Mouse (Mus musculus): Measurements from ENCODE around the gene Gpank1. TPM values are rescaled to one million over a fixed set of nuclear protein-coding genes. Genes with fewer than 3 reads are reported as not detected.

Gpank1 gene
- polyA plus RNA-seq, 1 experiment from 2014 or later, result 24.6 TPM

DNA sequence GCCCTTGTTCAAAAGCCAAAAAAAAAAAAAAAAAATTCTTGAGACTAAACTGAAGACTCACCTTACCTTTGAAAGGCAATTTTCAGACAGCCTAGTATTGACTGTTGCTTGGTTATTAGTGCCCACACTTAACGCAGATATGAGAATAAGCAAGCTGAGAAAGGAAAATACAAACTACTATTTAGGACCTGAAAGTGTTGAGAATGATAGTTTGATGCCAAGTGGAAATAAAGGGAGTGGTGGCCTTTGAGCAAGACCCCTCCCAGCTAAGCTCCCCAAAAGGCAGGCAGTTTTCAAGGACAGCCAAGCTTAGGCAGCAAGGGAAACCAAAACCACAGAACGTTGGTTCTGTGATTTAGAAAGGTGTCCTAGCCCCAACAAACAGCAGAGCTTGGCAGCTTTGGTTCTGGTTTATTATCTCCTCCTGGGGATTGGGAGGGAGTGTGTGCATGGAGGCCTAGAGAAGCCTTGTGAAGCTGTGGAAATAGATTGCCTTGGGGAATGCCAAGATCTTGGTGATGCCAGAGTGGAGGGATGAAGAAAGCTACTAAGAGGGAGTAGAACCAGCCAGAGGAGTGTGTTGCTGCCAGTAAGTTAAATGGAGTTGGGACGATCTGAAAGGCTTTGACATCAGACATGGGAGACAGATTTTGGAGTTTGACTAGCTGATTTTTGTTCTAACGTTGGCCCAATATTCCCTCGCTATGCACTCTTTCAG lies 26.8 kb downstream of the Gpank1 start:
- no peak overlapping the region for H3K4me2 ChIP-seq (ENCODE audit: low read depth, low read length)
- ATAC-seq (replicated peaks; ENCODE audit: insufficient number of reproducible peaks, low FRiP score, low TSS enrichment, low read depth) (no peak), DNase-seq (ENCODE audit: low spot score) (peak; percentile 22)
- H3K36me3 ChIP-seq (replicated peaks; ENCODE audit: control insufficient read depth, insufficient read depth, low read depth, low read length), result peaks cover 64% of the 10 kb centered on the region
- no peak overlapping the region for H3K4me3 ChIP-seq (ENCODE audit: low read depth, low read length)
- WGBS, result 69% methylated on average over 5 of the region's 5 CpGs
- H3K27me3 ChIP-seq (ENCODE audit: control insufficient read depth, insufficient read depth, low read length), result no peaks in the 10 kb centered on the region
- no peak overlapping the region for H3K9ac ChIP-seq (replicated peaks; ENCODE audit: low read length)
- H3K27ac ChIP-seq (replicated peaks; ENCODE audit: low read depth, low read length), result no peak overlapping the region
- no peaks in the 10 kb centered on the region for H3K9me3 ChIP-seq (replicated peaks; ENCODE audit: control insufficient read depth, low read length)
- no peaks in the 10 kb centered on the region for H3K4me1 ChIP-seq (ENCODE audit: control insufficient read depth, insufficient read depth, low read length)

DNA sequence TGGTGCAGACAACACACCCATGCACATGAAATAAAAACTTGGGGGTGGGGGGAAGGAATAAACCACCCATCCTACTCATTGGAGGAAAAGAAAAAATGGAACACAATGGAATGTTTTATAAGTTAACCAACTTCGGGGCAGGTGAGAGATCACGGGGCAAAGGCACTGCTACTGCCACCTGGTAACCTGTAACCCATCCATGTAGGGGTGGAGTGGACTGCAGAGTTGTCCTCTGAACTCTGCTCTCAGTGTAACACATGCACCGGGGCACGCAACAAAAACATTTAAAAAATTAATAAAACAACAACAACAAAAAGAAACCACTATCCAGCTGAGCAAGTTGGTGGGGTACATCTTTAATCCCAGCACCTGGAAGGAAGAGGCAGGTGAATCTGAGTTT lies 30.9 kb downstream of the Gpank1 start:
- H3K9me3 ChIP-seq (replicated peaks; ENCODE audit: control insufficient read depth, low read length), result no peaks in the 10 kb centered on the region
- H3K27ac ChIP-seq (replicated peaks; ENCODE audit: low read depth, low read length), result no peak overlapping the region
- DNase-seq (ENCODE audit: low spot score), result no peak
- WGBS, result 97% methylated on average over 4 of the region's 4 CpGs
- H3K4me3 ChIP-seq (ENCODE audit: low read depth, low read length), result no peak overlapping the region
- H3K36me3 ChIP-seq (replicated peaks; ENCODE audit: control insufficient read depth, insufficient read depth, low read depth, low read length), result peaks cover 73% of the 10 kb centered on the region
- H3K4me1 ChIP-seq (ENCODE audit: control insufficient read depth, insufficient read depth, low read length), result 0 out of 2 replicates have a peak, but pooled peaks cover 3% of the 10 kb centered on the region
- H3K4me2 ChIP-seq (ENCODE audit: low read depth, low read length), result no peak overlapping the region
- ATAC-seq (replicated peaks; ENCODE audit: insufficient number of reproducible peaks, low FRiP score, low TSS enrichment, low read depth), result no peak
- no peaks in the 10 kb centered on the region for H3K27me3 ChIP-seq (ENCODE audit: control insufficient read depth, insufficient read depth, low read length)
- H3K9ac ChIP-seq (replicated peaks; ENCODE audit: low read length), result no peak overlapping the region

- Histone ChIP-seq H3K4me3 (ENCODE audit: low read depth, low read length) (no peak overlapping the region), H3K4me2 (ENCODE audit: low read depth, low read length) (no peak overlapping the region), H3K27me3 (ENCODE audit: control insufficient read depth, insufficient read depth, low read length) (no peaks in the 10 kb centered on the region), H3K4me1 (ENCODE audit: control insufficient read depth, insufficient read depth, low read length) (0 out of 2 replicates have a peak, but pooled peaks cover 3% of the 10 kb centered on the region), H3K9ac (replicated peaks; ENCODE audit: low read length) (no peak overlapping the region), H3K36me3 (replicated peaks; ENCODE audit: control insufficient read depth, insufficient read depth, low read depth, low read length) (peaks cover 82% of the 10 kb centered on the region), H3K9me3 (replicated peaks; ENCODE audit: control insufficient read depth, low read length) (no peaks in the 10 kb centered on the region), H3K27ac (replicated peaks; ENCODE audit: low read depth, low read length) (no peak overlapping the region)
- no peak for ATAC-seq (replicated peaks; ENCODE audit: insufficient number of reproducible peaks, low FRiP score, low TSS enrichment, low read depth)
- no peak for DNase-seq (ENCODE audit: low spot score)
- 94% methylated on average over 9 of the region's 9 CpGs for WGBS
Observed at GRCm38 (mm10) chr17:35153077-35153476, 31.8 kb downstream of the Gpank1 start.

DNA sequence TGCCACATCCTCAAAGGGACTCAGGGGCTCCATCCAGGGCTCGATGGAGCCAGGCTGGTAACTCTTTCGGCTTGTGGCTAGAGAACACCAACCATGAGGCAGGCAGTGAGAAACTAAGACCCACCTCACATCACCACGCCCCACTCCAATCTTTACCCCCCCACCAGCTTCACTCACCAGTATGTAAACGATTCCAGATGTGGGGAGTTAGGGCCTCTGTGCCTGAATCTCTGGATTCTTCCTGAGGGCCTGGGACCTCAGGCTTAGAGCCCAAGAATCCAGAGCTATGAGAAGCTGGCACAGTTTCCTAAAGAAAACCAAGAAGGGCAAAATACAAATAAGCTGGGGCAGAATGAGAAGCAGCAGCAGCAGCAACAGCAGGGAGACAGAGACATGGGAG lies 32.7 kb downstream of the Gpank1 start:
- ATAC-seq (replicated peaks; ENCODE audit: insufficient number of reproducible peaks, low FRiP score, low TSS enrichment, low read depth), result no peak
- peaks cover 88% of the 10 kb centered on the region for H3K36me3 ChIP-seq (replicated peaks; ENCODE audit: control insufficient read depth, insufficient read depth, low read depth, low read length)
- no peak overlapping the region for H3K4me2 ChIP-seq (ENCODE audit: low read depth, low read length)
- peak; percentile 68 for DNase-seq (ENCODE audit: low spot score)
- no peaks in the 10 kb centered on the region for H3K9me3 ChIP-seq (replicated peaks; ENCODE audit: control insufficient read depth, low read length)
- no peak overlapping the region for H3K4me3 ChIP-seq (ENCODE audit: low read depth, low read length)
- no peak overlapping the region for H3K27ac ChIP-seq (replicated peaks; ENCODE audit: low read depth, low read length)
- H3K27me3 ChIP-seq (ENCODE audit: control insufficient read depth, insufficient read depth, low read length), result no peaks in the 10 kb centered on the region
- H3K9ac ChIP-seq (replicated peaks; ENCODE audit: low read length), result no peak overlapping the region
- WGBS, result 61% methylated on average over 4 of the region's 4 CpGs
- H3K4me1 ChIP-seq (ENCODE audit: control insufficient read depth, insufficient read depth, low read length), result 0 out of 2 replicates have a peak, but pooled peaks cover 3% of the 10 kb centered on the region

- H3K4me3 ChIP-seq (ENCODE audit: low read depth, low read length), result no peak overlapping the region
- no peak overlapping the region for H3K27ac ChIP-seq (replicated peaks; ENCODE audit: low read depth, low read length)
- ATAC-seq (replicated peaks; ENCODE audit: insufficient number of reproducible peaks, low FRiP score, low TSS enrichment, low read depth), result no peak
- peaks cover 87% of the 10 kb centered on the region for H3K36me3 ChIP-seq (replicated peaks; ENCODE audit: control insufficient read depth, insufficient read depth, low read depth, low read length)
- H3K4me1 ChIP-seq (ENCODE audit: control insufficient read depth, insufficient read depth, low read length), result 0 out of 2 replicates have a peak, but pooled peaks cover 3% of the 10 kb centered on the region
- no peak overlapping the region for H3K4me2 ChIP-seq (ENCODE audit: low read depth, low read length)
- no peak overlapping the region for H3K9ac ChIP-seq (replicated peaks; ENCODE audit: low read length)
- DNase-seq (ENCODE audit: low spot score), result no peak
- H3K9me3 ChIP-seq (replicated peaks; ENCODE audit: control insufficient read depth, low read length), result no peaks in the 10 kb centered on the region
- 86% methylated on average over 7 of the region's 7 CpGs for WGBS
- no peaks in the 10 kb centered on the region for H3K27me3 ChIP-seq (ENCODE audit: control insufficient read depth, insufficient read depth, low read length)
Observed at GRCm38 (mm10) chr17:35154616-35155015, 33.4 kb downstream of the Gpank1 start.

DNA sequence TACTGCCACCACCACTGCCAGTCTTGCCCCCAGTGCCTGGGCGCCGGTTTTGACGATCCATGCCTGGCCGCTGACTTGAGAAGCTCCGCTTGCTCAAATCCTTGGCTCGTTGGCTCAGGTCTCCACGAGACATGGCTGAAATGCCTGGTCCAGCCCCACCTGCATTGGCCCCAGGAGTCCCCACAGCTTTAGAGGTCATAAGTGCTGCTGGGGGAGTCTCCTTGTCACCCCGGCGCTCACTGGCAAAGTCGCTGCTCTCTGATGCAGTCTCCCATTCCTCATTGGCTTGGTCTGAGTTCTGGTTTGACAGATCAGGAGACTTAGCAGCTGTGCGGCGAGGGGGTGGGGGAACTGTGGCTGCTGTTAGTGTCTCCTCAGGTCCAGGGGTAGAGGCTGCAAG lies 34.2 kb downstream of the Gpank1 start:
- 92% methylated on average over 12 of the region's 12 CpGs for WGBS
- Histone ChIP-seq H3K9me3 (replicated peaks; ENCODE audit: control insufficient read depth, low read length) (no peaks in the 10 kb centered on the region), H3K9ac (replicated peaks; ENCODE audit: low read length) (no peak overlapping the region), H3K27ac (replicated peaks; ENCODE audit: low read depth, low read length) (no peak overlapping the region), H3K4me1 (ENCODE audit: control insufficient read depth, insufficient read depth, low read length) (0 out of 2 replicates have a peak, but pooled peaks cover 3% of the 10 kb centered on the region), H3K27me3 (ENCODE audit: control insufficient read depth, insufficient read depth, low read length) (no peaks in the 10 kb centered on the region), H3K4me2 (ENCODE audit: low read depth, low read length) (no peak overlapping the region), H3K4me3 (ENCODE audit: low read depth, low read length) (no peak overlapping the region), H3K36me3 (replicated peaks; ENCODE audit: control insufficient read depth, insufficient read depth, low read depth, low read length) (peaks cover 87% of the 10 kb centered on the region)
- no peak for ATAC-seq (replicated peaks; ENCODE audit: insufficient number of reproducible peaks, low FRiP score, low TSS enrichment, low read depth)
- DNase-seq (ENCODE audit: low spot score), result no peak

GRCm38 (mm10) chr17:35156461-35157200 lies 35.4 kb downstream of the Gpank1 start:
- H3K36me3 ChIP-seq (replicated peaks; ENCODE audit: control insufficient read depth, insufficient read depth, low read depth, low read length), result peaks cover 89% of the 10 kb centered on the region
- 91% methylated on average over 33 of the region's 33 CpGs for WGBS
- no peaks in the 10 kb centered on the region for H3K9me3 ChIP-seq (replicated peaks; ENCODE audit: control insufficient read depth, low read length)
- H3K27ac ChIP-seq (replicated peaks; ENCODE audit: low read depth, low read length), result no peak overlapping the region
- DNase-seq (ENCODE audit: low spot score) (no peak), ATAC-seq (replicated peaks; ENCODE audit: insufficient number of reproducible peaks, low FRiP score, low TSS enrichment, low read depth) (no peak)
- no peak overlapping the region for H3K4me3 ChIP-seq (ENCODE audit: low read depth, low read length)
- no peak overlapping the region for H3K9ac ChIP-seq (replicated peaks; ENCODE audit: low read length)
- no peaks in the 10 kb centered on the region for H3K27me3 ChIP-seq (ENCODE audit: control insufficient read depth, insufficient read depth, low read length)
- 0 out of 2 replicates have a peak, but pooled peaks cover 3% of the 10 kb centered on the region for H3K4me1 ChIP-seq (ENCODE audit: control insufficient read depth, insufficient read depth, low read length)
- H3K4me2 ChIP-seq (ENCODE audit: low read depth, low read length), result no peak overlapping the region

GRCm38 (mm10) chr17:35157254-35157653 lies 36.0 kb downstream of the Gpank1 start:
- DNase-seq (ENCODE audit: low spot score) (no peak), ATAC-seq (replicated peaks; ENCODE audit: insufficient number of reproducible peaks, low FRiP score, low TSS enrichment, low read depth) (no peak)
- Histone ChIP-seq H3K9ac (replicated peaks; ENCODE audit: low read length) (no peak overlapping the region), H3K36me3 (replicated peaks; ENCODE audit: control insufficient read depth, insufficient read depth, low read depth, low read length) (peaks cover 85% of the 10 kb centered on the region), H3K27ac (replicated peaks; ENCODE audit: low read depth, low read length) (no peak overlapping the region), H3K9me3 (replicated peaks; ENCODE audit: control insufficient read depth, low read length) (no peaks in the 10 kb centered on the region), H3K4me1 (ENCODE audit: control insufficient read depth, insufficient read depth, low read length) (0 out of 2 replicates have a peak, but pooled peaks cover 3% of the 10 kb centered on the region), H3K27me3 (ENCODE audit: control insufficient read depth, insufficient read depth, low read length) (no peaks in the 10 kb centered on the region), H3K4me2 (ENCODE audit: low read depth, low read length) (no peak overlapping the region), H3K4me3 (ENCODE audit: low read depth, low read length) (no peak overlapping the region)
- 91% methylated on average over 8 of the region's 8 CpGs for WGBS

All from embryonic facial prominence, embryonic 11.5 days (tissue).